Mouse (Mus musculus) liver, embryonic 14.5 days (tissue): ENCODE measurements around the gene Olfr1196.

Experiments used
- CTCF ChIP-seq: IDR thresholded peaks from 2 replicates; pipeline ENCODE4 v1.5.1; 2016; ENCODE audit warnings: antibody characterized with exemption, low read depth, control low read depth
- EP300 ChIP-seq: IDR thresholded peaks from 2 replicates; pipeline ENCODE4 v1.6.1; 2016; ENCODE audit warnings: antibody characterized with exemption, low read depth

DNA sequence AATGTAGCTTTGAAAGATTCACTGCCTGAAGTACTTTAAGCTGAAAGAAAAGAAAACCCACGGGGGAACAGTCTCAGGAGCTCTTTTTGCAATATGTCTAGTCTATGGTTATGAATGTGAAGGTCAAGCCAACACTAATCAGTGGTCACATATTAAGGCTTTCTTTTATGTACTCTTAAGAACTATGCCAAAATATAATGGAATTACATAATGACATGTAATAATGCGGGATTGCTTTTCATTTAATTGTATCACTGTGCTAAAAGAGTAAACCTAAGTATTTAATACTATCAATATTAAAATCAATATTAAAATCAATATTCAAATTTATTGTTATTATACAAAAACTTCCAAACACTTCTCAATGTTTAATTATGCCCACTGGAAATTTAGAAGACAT is at the start of gene Olfr1196:
- no peak for TF ChIP-seq CTCF
- no peak for TF ChIP-seq EP300
